Mouse (Mus musculus) heart, embryonic 12.5 days (tissue): ENCODE measurements around the gene App. TPM values are rescaled to one million over a fixed set of nuclear protein-coding genes. Genes with fewer than 3 reads are reported as not detected.

ENCODE experiments used
- ATAC-seq: fragments of 200-750 bp; cut with Nextera tagmentation; 2 replicates; pipeline ENCODE4 v1.8.0; 2017; ENCODE audit warnings: moderate TSS enrichment, moderate library complexity; ENCODE audit not compliant: insufficient number of reproducible peaks, low FRiP score
- H3K27ac ChIP-seq: fragments of 300-500 bp; sonication (generic); 2 replicates; pipeline ENCODE4 v1.5.1; 2016; ENCODE audit warnings: mild to moderate bottlenecking, moderate library complexity; ENCODE audit not compliant: poor library complexity, severe bottlenecking
- H3K27me3 ChIP-seq: fragments of 300-500 bp; sonication (generic); replicated peaks from 2 replicates; pipeline ENCODE4 v1.6.1; 2016; ENCODE audit warnings: mild to moderate bottlenecking, moderate library complexity
- H3K36me3 ChIP-seq: fragments of 300-500 bp; sonication (generic); 2 replicates; pipeline ENCODE4 v1.6.1; 2016; ENCODE audit warnings: mild to moderate bottlenecking, moderate library complexity
- H3K4me1 ChIP-seq: fragments of 300-500 bp; sonication (generic); replicated peaks from 2 replicates; pipeline ENCODE4 v1.6.1; 2016; ENCODE audit warnings: mild to moderate bottlenecking
- H3K4me2 ChIP-seq: fragments of 300-500 bp; sonication (generic); 2 replicates; pipeline ENCODE4 v1.6.1; 2016; ENCODE audit warnings: mild to moderate bottlenecking, moderate library complexity
- H3K4me3 ChIP-seq: fragments of 300-500 bp; sonication (generic); 2 replicates; pipeline ENCODE4 v1.5.1; 2016; ENCODE audit warnings: mild to moderate bottlenecking
- H3K9ac ChIP-seq: fragments of 300-500 bp; sonication (generic); 2 replicates; pipeline ENCODE4 v1.6.1; 2016; ENCODE audit warnings: mild to moderate bottlenecking, moderate library complexity
- H3K9me3 ChIP-seq: fragments of 300-500 bp; sonication (generic); replicated peaks from 2 replicates; pipeline ENCODE4 v1.6.1; 2016; ENCODE audit warnings: mild to moderate bottlenecking, moderate library complexity
- WGBS: fragments of 180-500 bp; shearing (Covaris S2); methylation state at CpG from one replicate; pipeline ENCODE4 v1.1.7; 2016; 5-methylcytosine and 5-hydroxymethylcytosine counted together
- polyA plus RNA-seq: library from polyadenylated mRNA; unstranded; fragments of >200 nt; fragmentation: Nextera tagmentation; extraction: Ambion mirVana; gene quantifications from 2 replicates; pipeline ENCODE4 v1.2.1, GENCODE M21; 2016

Gene App
- polyA plus RNA-seq, 1 experiment from 2014 or later = 202 TPM

GRCm38 (mm10) chr16:85103116-85103787, 70.3 kb downstream of the App start:
- ATAC-seq = peak; percentile 39; the same call in 1 of the 2 replicates
- Histone ChIP-seq H3K9ac (no peak overlapping the region), H3K4me1 (peaks cover 36% of the 10 kb centered on the region), H3K4me2 (no peak overlapping the region), H3K27ac (0 out of 2 replicates have a peak overlapping the region, but pooled peaks have one; percentile 5), H3K4me3 (no peak overlapping the region), H3K27me3 (no peaks in the 10 kb centered on the region), H3K9me3 (no peaks in the 10 kb centered on the region), H3K36me3 (peaks cover 8% of the 10 kb centered on the region)
- 77% methylated on average over 13 of the region's 13 CpGs for WGBS

GRCm38 (mm10) chr16:85101544-85101943, 72.0 kb downstream of the App start:
- 73% methylated on average over 3 of the region's 3 CpGs for WGBS
- peaks cover 36% of the 10 kb centered on the region for H3K4me1 ChIP-seq
- no peaks in the 10 kb centered on the region for H3K9me3 ChIP-seq
- no peak for ATAC-seq
- no peak overlapping the region for H3K9ac ChIP-seq
- H3K27me3 ChIP-seq = no peaks in the 10 kb centered on the region
- no peak overlapping the region for H3K27ac ChIP-seq
- H3K4me3 ChIP-seq = no peak overlapping the region
- H3K4me2 ChIP-seq = no peak overlapping the region
- H3K36me3 ChIP-seq = peaks cover 14% of the 10 kb centered on the region

GRCm38 (mm10) chr16:85100806-85101205, 72.8 kb downstream of the App start:
- H3K4me1 ChIP-seq = peaks cover 37% of the 10 kb centered on the region
- 46% methylated on average over 3 of the region's 3 CpGs for WGBS

GRCm38 (mm10) chr16:85099487-85099886, 74.1 kb downstream of the App start:
- Histone ChIP-seq H3K4me2 (no peak overlapping the region; the same call in 1 of the 2 replicates), H3K4me1 (peaks cover 41% of the 10 kb centered on the region), H3K4me3 (no peak overlapping the region), H3K27ac (peak overlapping the region; percentile 61), H3K27me3 (no peaks in the 10 kb centered on the region), H3K9ac (no peak overlapping the region), H3K9me3 (no peaks in the 10 kb centered on the region), H3K36me3 (peaks cover 14% of the 10 kb centered on the region)
- no peak for ATAC-seq
- 17% methylated on average over 7 of the region's 7 CpGs for WGBS

More at GRCm38 (mm10) chr16:85100806-85101205, 72.8 kb downstream of the App start:
- ATAC-seq = no peak
- Histone ChIP-seq H3K9me3 (no peaks in the 10 kb centered on the region), H3K27me3 (no peaks in the 10 kb centered on the region), H3K4me3 (no peak overlapping the region), H3K36me3 (peaks cover 14% of the 10 kb centered on the region), H3K4me2 (no peak overlapping the region), H3K27ac (no peak overlapping the region), H3K9ac (no peak overlapping the region)

- Histone ChIP-seq H3K4me1 (peaks cover 39% of the 10 kb centered on the region), H3K4me2 (no peak overlapping the region), H3K27me3 (no peaks in the 10 kb centered on the region), H3K4me3 (no peak overlapping the region), H3K9me3 (no peaks in the 10 kb centered on the region), H3K27ac (peak overlapping the region; percentile 61; the same call in 1 of the 2 replicates), H3K36me3 (peaks cover 14% of the 10 kb centered on the region), H3K9ac (no peak overlapping the region)
- WGBS = 83% methylated on average over 7 of the region's 7 CpGs
- ATAC-seq = no peak
Observed at GRCm38 (mm10) chr16:85099044-85099443, 74.5 kb downstream of the App start.

- peaks cover 36% of the 10 kb centered on the region for H3K4me1 ChIP-seq
- ATAC-seq = no peak
- H3K4me3 ChIP-seq = no peak overlapping the region
- no peak overlapping the region for H3K27ac ChIP-seq
- 80% methylated on average over 6 of the region's 6 CpGs for WGBS
- no peak overlapping the region for H3K9ac ChIP-seq
- H3K36me3 ChIP-seq = peaks cover 6% of the 10 kb centered on the region
- no peaks in the 10 kb centered on the region for H3K27me3 ChIP-seq
- no peak overlapping the region for H3K4me2 ChIP-seq
- H3K9me3 ChIP-seq = no peaks in the 10 kb centered on the region
Observed at GRCm38 (mm10) chr16:85096396-85096795, 77.2 kb downstream of the App start.

GRCm38 (mm10) chr16:85095923-85096322, 77.6 kb downstream of the App start:
- no peak for ATAC-seq
- Histone ChIP-seq H3K27me3 (no peaks in the 10 kb centered on the region), H3K9ac (no peak overlapping the region), H3K4me1 (peaks cover 39% of the 10 kb centered on the region), H3K36me3 (peaks cover 6% of the 10 kb centered on the region), H3K4me3 (no peak overlapping the region), H3K4me2 (no peak overlapping the region), H3K9me3 (no peaks in the 10 kb centered on the region), H3K27ac (no peak overlapping the region)
- WGBS = 76% methylated on average over 2 of the region's 2 CpGs

GRCm38 (mm10) chr16:85092644-85093091, 80.9 kb downstream of the App start:
- 68% methylated on average over 9 of the region's 9 CpGs for WGBS
- Histone ChIP-seq H3K4me3 (no peak overlapping the region), H3K9me3 (no peaks in the 10 kb centered on the region), H3K4me2 (no peak overlapping the region), H3K36me3 (peaks cover 6% of the 10 kb centered on the region), H3K27me3 (no peaks in the 10 kb centered on the region), H3K27ac (no peak overlapping the region), H3K4me1 (peaks cover 40% of the 10 kb centered on the region), H3K9ac (no peak overlapping the region)
- no peak for ATAC-seq

- Histone ChIP-seq H3K4me3 (no peak overlapping the region), H3K9ac (no peak overlapping the region), H3K4me1 (peaks cover 45% of the 10 kb centered on the region), H3K27me3 (no peaks in the 10 kb centered on the region), H3K27ac (no peak overlapping the region), H3K4me2 (no peak overlapping the region), H3K36me3 (peaks cover 5% of the 10 kb centered on the region), H3K9me3 (no peaks in the 10 kb centered on the region)
- ATAC-seq = no peak
- WGBS = 87% methylated on average over 1 of the region's 1 CpGs
Observed at GRCm38 (mm10) chr16:85092183-85092582, 81.4 kb downstream of the App start.

- Histone ChIP-seq H3K36me3 (no peaks in the 10 kb centered on the region), H3K27me3 (no peaks in the 10 kb centered on the region), H3K4me2 (peak overlapping the region; percentile 55), H3K4me3 (no peak overlapping the region), H3K27ac (peak overlapping the region; percentile 27; the same call in 1 of the 2 replicates), H3K9me3 (no peaks in the 10 kb centered on the region), H3K4me1 (peaks cover 56% of the 10 kb centered on the region), H3K9ac (peak overlapping the region; percentile 20)
- WGBS = 33% methylated on average over 14 of the region's 14 CpGs
- peak; percentile 68; the same call in 1 of the 2 replicates for ATAC-seq
Observed at GRCm38 (mm10) chr16:85090992-85091391, 82.6 kb downstream of the App start.

GRCm38 (mm10) chr16:85088126-85088525, 85.4 kb downstream of the App start:
- no peak overlapping the region for H3K27ac ChIP-seq
- no peak overlapping the region for H3K9ac ChIP-seq
- no peak for ATAC-seq
- 0 out of 2 replicates have a peak, but pooled peaks cover 3% of the 10 kb centered on the region for H3K36me3 ChIP-seq
- peaks cover 43% of the 10 kb centered on the region for H3K4me1 ChIP-seq
- 69% methylated on average over 10 of the region's 10 CpGs for WGBS
- no peaks in the 10 kb centered on the region for H3K27me3 ChIP-seq
- no peak overlapping the region for H3K4me2 ChIP-seq
- no peaks in the 10 kb centered on the region for H3K9me3 ChIP-seq
- no peak overlapping the region for H3K4me3 ChIP-seq
